Mouse (Mus musculus): ENCODE results near the gene Atf2. TPM values are rescaled to one million over a fixed set of nuclear protein-coding genes. Genes with fewer than 3 reads are reported as not detected.

The Atf2 gene
- 8.5 TPM for polyA plus RNA-seq (2015; fragmentation: Illumina TruSeq; extraction: RNeasy Lipid Tissue Mini Kit (QIAGEN cat#74804); ENCODE audit: insufficient read depth, low read depth, low replicate concordance)

GRCm38 (mm10) chr2:73892464-73893296 is at the start of gene Atf2:
TSS of gene Atf2 (minus strand) at chr2:73892639.

GRCm38 (mm10) chr2:73911175-73911700 is 18.8 kb upstream of the Atf2 start, which contains the start of gene Atp5g3:
TSS of gene Atp5g3 (minus strand) at chr2:73911326.

GRCm38 (mm10) chr2:73774786-73775682 is 117.4 kb downstream of the Atf2 start, which contains the start of gene Chn1:
TSS of gene Chn1 (minus strand) at chr2:73775346.

Other genes starting within 250 kb of the Atf2 start
- gene Chn1, start 117.3 kb downstream of the Atf2 start, polyA plus RNA-seq (2015; fragmentation: Illumina TruSeq; extraction: RNeasy Lipid Tissue Mini Kit (QIAGEN cat#74804); ENCODE audit: insufficient read depth, low read depth, low replicate concordance) = 3.9 TPM
- 103 TPM for gene Atp5g3, start 18.7 kb upstream of the Atf2 start, polyA plus RNA-seq (2015; fragmentation: Illumina TruSeq; extraction: RNeasy Lipid Tissue Mini Kit (QIAGEN cat#74804); ENCODE audit: insufficient read depth, low read depth, low replicate concordance)